Mouse (Mus musculus) thymus, adult 2 months (tissue): ENCODE measurements at regions not wholly inside any gene's neighbourhood (a gene's known extent, or its start where the extent isn't known, plus 50 kb on each side); places are given as distances from the start of the nearest gene placed in this dataset.

Source experiments
- DNase-seq: peaks from one replicate; pipeline ENCODE4 v3.0.0; 2021
- H3K27ac ChIP-seq: fragments of 200-500 bp; 2 replicates; pipeline ENCODE4 v1.5.1; 2012; ENCODE audit warnings: low read length, control low read depth; ENCODE audit not compliant: control insufficient read depth, insufficient read depth
- H3K27me3 ChIP-seq: fragments of 200-500 bp; 2 replicates; pipeline ENCODE4 v1.6.1; 2012; ENCODE audit warnings: mild to moderate bottlenecking, low read length, moderate library complexity, mixed read lengths; ENCODE audit not compliant: control insufficient read depth, insufficient read depth
- H3K36me3 ChIP-seq: fragments of 200-500 bp; 2 replicates; pipeline ENCODE4 v1.6.1; 2012; ENCODE audit warnings: mild to moderate bottlenecking, low read length, moderate library complexity; ENCODE audit not compliant: control insufficient read depth, insufficient read depth
- H3K4me1 ChIP-seq: fragments of 200-500 bp; replicated peaks from 2 replicates; pipeline ENCODE4 v1.6.1; 2012; ENCODE audit warnings: low read length; ENCODE audit not compliant: control insufficient read depth, insufficient read depth
- H3K4me3 ChIP-seq: fragments of 200-500 bp; 2 replicates; pipeline ENCODE4 v1.5.1; 2012; ENCODE audit warnings: mild to moderate bottlenecking, low read length, control low read depth, moderate library complexity; ENCODE audit not compliant: control insufficient read depth, insufficient read depth
- CTCF ChIP-seq: fragments of 200-500 bp; IDR thresholded peaks from 2 replicates; pipeline ENCODE4 v1.5.1; 2012; ENCODE audit warnings: mild to moderate bottlenecking, control low read depth, low read length, moderate library complexity, borderline replicate concordance; ENCODE audit not compliant: control insufficient read depth, poor library complexity, insufficient read depth; ENCODE audit errors: extremely low read depth
- POLR2A ChIP-seq: fragments of 200-500 bp; IDR thresholded peaks from 2 replicates; pipeline ENCODE4 v1.6.1; 2012; ENCODE audit warnings: mild to moderate bottlenecking, low read length, control low read depth, moderate library complexity; ENCODE audit not compliant: control insufficient read depth, poor library complexity, insufficient read depth; ENCODE audit errors: extremely low read depth
- WGBS: fragments of 180-500 bp; shearing (Covaris S2); methylation state at CpG from one replicate; pipeline ENCODE4 v1.1.7; 2018; 5-methylcytosine and 5-hydroxymethylcytosine counted together

DNA sequence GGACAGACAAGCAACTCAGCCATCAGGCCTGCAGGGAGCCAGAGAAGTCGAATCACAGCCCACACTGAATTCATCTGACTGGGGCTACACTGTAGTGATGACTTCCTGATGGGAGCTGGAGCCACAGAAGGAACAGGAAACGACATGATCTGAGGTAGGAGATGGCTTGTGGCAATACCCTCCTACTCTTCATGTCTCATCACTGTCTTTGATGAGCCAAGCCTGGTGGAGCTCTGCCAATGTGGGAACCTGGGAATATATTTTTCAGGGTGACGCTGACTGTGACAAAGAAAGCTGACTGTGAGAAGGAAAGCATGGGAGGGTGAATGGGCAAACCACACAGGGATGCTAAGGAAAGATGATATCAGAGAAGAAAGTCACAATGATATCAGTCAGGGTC, 67.6 kb upstream of the Alk start:
- Histone ChIP-seq H3K4me1 (no peaks in the 10 kb centered on the region), H3K4me3 (no peak overlapping the region), H3K36me3 (no peaks in the 10 kb centered on the region), H3K27me3 (no peaks in the 10 kb centered on the region), H3K27ac (no peak overlapping the region)
- no peak for DNase-seq
- TF ChIP-seq POLR2A (no peak), CTCF (no peak)
- 49% methylated on average over 3 of the region's 3 CpGs for WGBS

DNA sequence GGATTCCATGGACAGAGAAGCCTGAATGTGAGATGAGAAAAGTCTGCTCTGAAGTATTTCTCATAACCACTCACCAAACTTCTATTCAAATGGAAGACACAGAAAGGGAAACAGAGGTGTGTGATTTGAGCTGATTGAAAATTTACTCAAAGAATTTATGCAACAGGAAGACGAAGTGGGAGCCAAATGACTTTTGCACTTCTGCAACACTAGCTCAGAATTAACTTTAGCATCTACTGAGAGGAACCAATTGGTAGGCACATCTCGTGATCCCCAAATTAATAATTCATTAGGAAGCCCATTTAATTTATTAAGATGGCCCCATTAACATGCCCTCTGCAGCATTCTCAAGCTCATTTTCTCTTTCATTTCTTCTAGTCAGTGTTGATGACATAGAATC, 62.5 kb upstream of the Alk start:
- Histone ChIP-seq H3K4me3 (no peak overlapping the region), H3K27me3 (no peaks in the 10 kb centered on the region), H3K27ac (no peak overlapping the region), H3K36me3 (no peaks in the 10 kb centered on the region), H3K4me1 (no peaks in the 10 kb centered on the region)
- DNase-seq = no peak
- no peak for TF ChIP-seq POLR2A
- no peak for TF ChIP-seq CTCF
- WGBS = 82% methylated on average over 2 of the region's 2 CpGs

DNA sequence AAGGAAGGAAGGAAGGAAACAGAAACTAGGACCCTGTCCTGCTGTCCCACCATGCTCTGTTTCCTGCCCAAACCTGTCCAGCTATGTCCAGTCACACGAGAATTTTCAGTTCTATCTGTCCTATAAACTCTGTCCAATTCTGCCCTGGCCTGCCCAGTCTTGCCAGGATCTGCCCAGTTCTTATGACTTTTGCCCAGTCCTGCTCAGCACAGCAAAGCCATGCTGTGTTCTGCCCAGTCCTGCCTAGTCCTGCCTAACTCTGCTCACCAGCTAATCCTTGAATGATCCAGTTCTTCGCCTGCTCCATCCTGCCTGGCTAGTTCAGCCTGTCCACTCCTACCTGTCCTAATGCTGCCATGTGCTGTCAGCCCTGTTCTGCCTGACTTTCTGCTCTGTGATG, 57.3 kb upstream of the Alk start:
- WGBS = 59% methylated on average over 2 of the region's 2 CpGs

DNA sequence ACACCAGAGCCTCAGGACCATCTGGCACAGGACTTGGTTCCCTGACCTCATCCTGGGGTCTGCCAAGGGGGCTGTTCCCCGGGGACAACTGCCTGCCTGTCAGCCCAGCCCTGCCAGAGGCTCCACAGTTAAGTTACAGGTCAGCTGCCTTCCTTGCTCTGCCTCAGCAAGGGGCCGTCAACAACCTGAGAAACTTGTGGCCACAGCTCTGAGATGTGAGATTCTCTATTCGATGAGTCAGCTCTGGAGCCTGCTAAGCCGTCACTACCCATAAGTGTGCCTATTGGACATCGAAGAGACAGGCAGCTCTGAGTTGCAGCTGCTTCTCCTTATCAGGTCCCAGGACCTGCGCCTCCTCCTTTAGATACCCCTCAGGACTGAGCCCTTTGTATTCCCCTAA, 54.3 kb upstream of the Alk start:
- no peak overlapping the region for H3K4me3 ChIP-seq
- 62% methylated on average over 6 of the region's 6 CpGs for WGBS
- DNase-seq = no peak
- no peaks in the 10 kb centered on the region for H3K36me3 ChIP-seq
- no peaks in the 10 kb centered on the region for H3K4me1 ChIP-seq
- TF ChIP-seq CTCF = no peak
- no peak for TF ChIP-seq POLR2A
- H3K27me3 ChIP-seq = no peaks in the 10 kb centered on the region
- no peak overlapping the region for H3K27ac ChIP-seq

More for the DNA sequence above, 57.3 kb upstream of the Alk start:
- TF ChIP-seq CTCF (no peak), POLR2A (no peak)
- no peaks in the 10 kb centered on the region for H3K36me3 ChIP-seq
- H3K4me1 ChIP-seq = no peaks in the 10 kb centered on the region
- DNase-seq = no peak
- no peak overlapping the region for H3K4me3 ChIP-seq
- no peaks in the 10 kb centered on the region for H3K27me3 ChIP-seq
- no peak overlapping the region for H3K27ac ChIP-seq

DNA sequence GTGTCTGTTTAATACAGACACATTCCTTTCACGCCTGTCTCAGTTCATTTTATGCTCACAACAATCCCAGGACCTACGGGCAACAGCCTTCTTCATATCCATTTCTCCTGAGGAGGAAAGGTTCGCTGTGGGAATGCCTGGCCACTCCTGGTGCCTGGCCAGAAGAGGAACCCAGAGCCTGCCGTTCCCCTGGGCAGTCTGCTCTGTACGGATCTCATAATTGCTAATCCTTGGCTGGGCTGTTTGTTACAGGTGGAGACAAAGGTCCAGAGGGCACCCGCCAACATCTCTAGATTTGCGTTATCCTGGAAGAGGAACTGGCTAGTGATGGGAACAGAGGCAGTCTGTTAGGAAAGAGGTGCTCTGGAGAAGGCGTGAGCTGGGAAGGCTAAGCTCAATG, 53.4 kb upstream of the Alk start:
- H3K27me3 ChIP-seq = no peaks in the 10 kb centered on the region
- H3K4me3 ChIP-seq = no peak overlapping the region
- no peak for DNase-seq
- TF ChIP-seq CTCF = no peak
- no peak for TF ChIP-seq POLR2A
- H3K27ac ChIP-seq = no peak overlapping the region
- 89% methylated on average over 8 of the region's 8 CpGs for WGBS
- H3K4me1 ChIP-seq = no peaks in the 10 kb centered on the region
- H3K36me3 ChIP-seq = no peaks in the 10 kb centered on the region
